Mouse (Mus musculus) thymus, postnatal 4 days (tissue): ENCODE measurements at regions not wholly inside any gene's neighbourhood (a gene's known extent, or its start where the extent isn't known, plus 50 kb on each side); places are given as distances from the start of the nearest gene placed in this dataset.
A peak's percentile ranks its signal among the peaks of the same experiment; 100 is the strongest.

ENCODE experiments used
- DNase-seq: peaks from one replicate; pipeline ENCODE4 v3.0.0; 2021

GRCm38 (mm10) chr1:137852262-137852661 lies 323.2 kb downstream of the Ptprc start:
- no peak for DNase-seq

DNA sequence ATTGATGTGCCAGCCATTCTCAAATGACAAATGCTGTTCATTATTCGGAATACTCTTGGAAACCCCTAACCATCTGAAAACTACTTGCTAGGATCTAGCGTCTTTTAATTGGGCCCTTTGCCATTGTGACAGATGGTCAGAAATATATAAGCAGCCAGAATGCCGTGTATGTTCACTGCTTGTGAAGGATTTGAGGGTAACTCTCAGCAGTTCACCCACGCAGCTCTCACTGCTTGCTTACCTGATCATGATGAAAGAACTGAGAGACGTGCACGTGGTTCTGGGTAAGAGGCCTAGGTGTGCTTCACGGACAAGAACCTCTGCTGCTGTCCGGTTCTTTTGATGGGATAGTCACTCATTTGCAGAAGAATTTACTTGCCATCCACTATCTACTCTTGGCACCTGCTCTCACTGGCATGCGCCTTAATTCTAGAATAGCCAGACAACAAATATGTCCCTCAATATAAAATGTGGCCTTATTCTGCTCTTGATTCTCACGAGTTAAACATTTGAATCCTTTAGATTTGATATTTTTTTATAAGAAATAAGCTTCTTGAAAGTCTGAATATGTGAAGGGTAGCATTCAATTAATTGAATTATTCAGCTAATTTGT lies 328.1 kb downstream of the Ptprc start:
- no peak for DNase-seq

DNA sequence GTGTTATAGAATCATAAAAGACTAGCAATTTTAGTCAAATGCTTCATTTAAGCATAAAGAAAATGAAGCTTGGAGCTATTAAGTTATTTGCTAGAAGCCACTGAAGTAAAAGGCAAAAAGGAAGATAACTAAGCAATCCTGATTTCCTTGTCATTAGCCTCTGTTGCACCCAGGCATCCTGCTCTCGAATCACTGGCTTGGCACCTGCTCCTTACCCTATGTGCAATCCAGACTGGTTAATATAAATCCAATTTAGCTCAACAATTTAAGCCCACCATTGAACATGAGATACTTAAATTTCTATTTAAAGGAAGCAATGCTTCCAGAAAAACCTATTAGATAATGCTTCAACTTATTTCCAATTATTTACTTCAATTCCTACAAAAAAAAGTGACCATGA lies 328.7 kb downstream of the Ptprc start:
- no peak for DNase-seq

DNA sequence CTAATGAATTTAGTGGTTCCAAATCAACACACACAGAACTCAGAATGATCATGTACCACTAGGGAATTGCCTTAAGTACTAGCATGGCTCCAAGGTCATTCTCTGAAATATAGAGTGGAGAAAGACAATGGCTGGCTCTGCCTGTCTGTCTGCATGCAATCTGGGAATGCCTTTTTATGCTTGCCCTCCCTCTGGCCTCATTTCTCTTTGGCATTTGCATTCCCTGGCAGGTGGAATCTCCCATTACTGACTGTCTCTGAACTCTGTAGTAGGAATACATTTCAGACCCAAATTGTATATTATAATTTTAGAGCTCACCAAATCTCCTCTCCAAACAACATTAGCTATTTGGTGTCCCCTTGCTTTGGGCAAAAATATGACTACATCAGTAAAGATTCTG lies 335.0 kb downstream of the Ptprc start:
- DNase-seq = no peak

DNA sequence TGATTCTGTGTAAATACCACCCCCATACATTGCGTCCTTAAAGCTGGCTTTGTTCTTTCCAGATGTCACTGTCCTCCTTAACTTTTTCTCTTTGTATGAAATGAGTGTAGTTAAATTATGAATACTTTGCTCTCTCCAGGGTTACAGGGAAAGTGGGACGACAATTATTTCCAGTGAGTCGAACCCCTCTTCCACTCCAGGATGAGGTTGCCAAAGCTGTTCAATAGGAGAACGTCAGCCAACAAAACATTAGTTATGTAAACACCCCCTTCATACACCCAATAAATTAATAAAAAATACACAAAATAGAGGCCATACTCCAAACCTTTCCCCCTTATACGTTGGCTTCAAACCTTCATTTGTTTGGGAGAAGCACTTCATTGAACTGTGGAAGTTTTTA lies 335.8 kb downstream of the Ptprc start:
- no peak for DNase-seq

GRCm38 (mm10) chr1:137839263-137839662 lies 336.2 kb downstream of the Ptprc start:
- no peak for DNase-seq

GRCm38 (mm10) chr1:137838357-137838756 lies 337.2 kb downstream of the Ptprc start:
- DNase-seq = no peak

DNA sequence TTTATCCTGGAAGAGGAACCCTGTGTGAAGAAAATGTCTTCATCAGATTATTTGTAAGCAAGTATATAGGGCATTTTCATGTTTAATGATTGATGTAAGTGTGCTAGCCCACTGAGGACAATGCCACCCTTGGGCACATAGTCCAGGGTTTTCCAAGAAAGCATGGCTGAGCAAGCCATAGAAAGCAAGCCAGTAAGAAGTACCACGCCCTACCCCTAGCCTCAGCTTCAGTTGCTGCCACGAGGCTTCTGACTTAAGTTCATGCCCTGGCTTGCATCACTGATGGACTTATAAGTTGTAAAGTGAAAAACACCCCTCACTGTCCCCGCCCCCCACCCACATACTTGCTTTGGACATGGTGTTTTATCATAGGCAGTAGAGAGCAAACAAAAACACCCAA lies 342.0 kb downstream of the Ptprc start:
- DNase-seq = no peak

GRCm38 (mm10) chr1:137831284-137831683 lies 344.2 kb downstream of the Ptprc start:
- no peak for DNase-seq

DNA sequence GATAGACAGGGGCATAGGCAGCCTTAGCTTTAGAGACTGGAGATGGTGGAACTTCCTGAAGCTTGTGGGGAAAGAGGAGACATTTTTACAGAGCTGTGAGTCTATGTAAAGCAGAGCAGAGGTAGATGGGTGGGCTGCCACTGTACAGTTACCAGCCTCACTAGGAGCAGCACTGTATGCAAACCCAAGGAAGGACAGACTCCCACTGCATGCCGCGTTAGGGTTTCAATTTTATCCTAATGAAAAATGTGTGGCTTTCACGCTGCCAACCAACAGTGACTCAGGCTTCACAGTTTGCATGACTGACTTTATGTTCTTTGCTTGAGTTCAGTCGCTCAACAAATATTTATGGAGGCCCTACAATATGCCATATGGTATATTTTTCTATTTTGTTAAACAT lies 348.1 kb downstream of the Ptprc start:
- no peak for DNase-seq

DNA sequence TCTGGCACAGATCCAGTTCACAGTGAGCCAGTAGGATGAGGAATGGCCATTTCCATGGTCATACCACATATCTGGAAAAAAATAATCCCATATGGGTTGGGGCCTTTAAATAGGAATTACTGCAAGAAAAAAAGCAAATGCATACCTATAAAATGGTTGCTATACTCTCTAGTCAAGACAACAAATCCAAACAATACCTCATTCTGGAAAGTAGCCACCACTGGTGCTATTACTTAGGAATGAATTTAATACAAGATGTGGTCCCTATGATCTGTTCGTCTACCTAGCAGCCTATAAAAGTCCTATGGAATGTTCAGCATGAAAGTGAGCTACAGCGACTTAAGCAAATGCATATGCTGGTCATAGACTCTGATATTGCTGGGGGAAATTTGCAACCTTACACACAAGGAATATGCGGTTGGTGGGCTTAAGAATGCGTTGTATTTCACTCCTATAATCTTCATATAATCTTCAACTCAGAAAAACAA lies 360.1 kb downstream of the Ptprc start:
- no peak for DNase-seq

DNA sequence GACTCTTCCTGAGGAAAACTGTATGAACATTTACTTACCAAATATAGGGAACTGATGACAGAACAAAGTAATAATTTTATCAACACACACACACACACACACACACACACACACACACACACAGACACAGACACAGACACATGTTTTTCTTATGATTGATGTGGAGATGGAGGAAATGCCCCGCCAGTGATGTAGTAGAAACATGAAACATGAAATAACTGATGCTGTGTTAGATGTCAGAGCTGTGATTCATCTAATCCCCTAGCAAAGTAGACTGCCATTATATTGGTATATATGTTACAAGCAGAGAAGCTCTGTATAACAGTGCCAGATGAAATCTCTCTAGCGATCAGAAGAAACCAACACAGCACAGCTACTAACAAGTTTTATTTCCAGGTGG lies 361.0 kb downstream of the Ptprc start:
- no peak for DNase-seq

DNA sequence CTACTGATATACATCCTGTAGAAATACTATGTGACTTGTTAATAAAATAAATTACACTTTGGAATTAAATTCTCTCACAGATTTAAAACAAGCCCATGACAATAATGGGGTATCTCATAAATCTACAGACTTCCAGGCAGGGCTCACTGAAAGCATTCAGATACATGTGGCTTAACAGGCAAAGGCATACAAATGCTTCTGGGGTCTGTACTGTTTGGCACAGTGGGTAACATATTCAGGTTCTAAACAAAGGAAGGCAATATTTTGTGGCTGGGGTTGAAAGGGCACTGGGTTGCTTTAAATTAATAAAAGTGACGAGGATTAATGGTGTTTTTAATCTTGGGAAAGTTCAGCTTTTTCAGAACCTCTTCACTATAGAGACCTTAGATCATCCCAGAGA lies 361.8 kb downstream of the Ptprc start:
- no peak for DNase-seq

GRCm38 (mm10) chr1:137811981-137812380 lies 363.5 kb downstream of the Ptprc start:
- peak; percentile 46 for DNase-seq

- DNase-seq = peak; percentile 64
Observed at GRCm38 (mm10) chr1:137806742-137807141, 368.8 kb downstream of the Ptprc start.

DNA sequence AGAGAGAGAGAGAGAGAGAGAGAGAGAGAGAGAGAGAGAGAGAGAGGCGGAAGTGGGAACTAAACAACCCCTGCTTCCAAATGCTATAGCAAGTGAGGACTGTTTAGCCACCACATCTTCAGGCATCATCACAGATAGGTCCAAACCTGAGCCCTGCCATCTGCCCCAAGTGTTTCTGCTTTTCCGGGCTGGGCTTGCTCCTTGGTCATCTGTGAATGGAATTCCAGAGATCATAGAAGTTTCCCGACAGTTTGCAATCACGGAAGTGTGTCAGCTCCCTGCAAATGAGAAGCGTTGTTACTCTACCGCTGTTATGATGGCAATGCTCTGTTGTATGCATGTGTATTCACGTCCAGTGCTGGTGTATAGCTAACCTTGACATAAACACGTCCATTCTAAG lies 369.3 kb downstream of the Ptprc start:
- peak; percentile 40 for DNase-seq

DNA sequence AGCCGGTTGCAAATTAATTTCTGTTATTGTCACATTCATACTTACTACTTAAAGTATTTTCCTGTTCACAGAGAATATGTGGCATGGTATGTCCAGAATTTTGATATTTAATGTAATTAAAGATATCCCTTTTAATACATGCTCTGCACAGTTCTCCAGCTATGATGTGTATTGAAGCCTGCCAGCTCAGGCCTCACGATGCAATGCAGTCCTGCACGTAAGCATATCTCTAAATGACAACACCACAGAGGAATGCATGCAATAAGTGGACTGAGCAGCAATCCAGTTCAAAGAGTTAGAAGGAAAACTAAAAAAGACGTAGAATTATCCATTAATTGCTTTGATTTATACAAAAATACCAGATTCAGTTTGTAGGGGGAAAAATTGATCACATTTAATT lies 373.4 kb downstream of the Ptprc start:
- DNase-seq = no peak

GRCm38 (mm10) chr1:137800752-137801151 lies 374.8 kb downstream of the Ptprc start:
- DNase-seq = no peak

- no peak for DNase-seq
Observed at GRCm38 (mm10) chr1:137788789-137789188, 386.7 kb downstream of the Ptprc start.

GRCm38 (mm10) chr1:137786653-137787052 lies 388.9 kb downstream of the Ptprc start:
- DNase-seq = no peak

GRCm38 (mm10) chr1:137774586-137774985 lies 400.9 kb downstream of the Ptprc start:
- DNase-seq = peak; percentile 59

GRCm38 (mm10) chr1:137760797-137761196 lies 414.7 kb downstream of the Ptprc start:
- no peak for DNase-seq

- no peak for DNase-seq
Observed at GRCm38 (mm10) chr1:137751446-137751961, 424.0 kb downstream of the Ptprc start.

DNA sequence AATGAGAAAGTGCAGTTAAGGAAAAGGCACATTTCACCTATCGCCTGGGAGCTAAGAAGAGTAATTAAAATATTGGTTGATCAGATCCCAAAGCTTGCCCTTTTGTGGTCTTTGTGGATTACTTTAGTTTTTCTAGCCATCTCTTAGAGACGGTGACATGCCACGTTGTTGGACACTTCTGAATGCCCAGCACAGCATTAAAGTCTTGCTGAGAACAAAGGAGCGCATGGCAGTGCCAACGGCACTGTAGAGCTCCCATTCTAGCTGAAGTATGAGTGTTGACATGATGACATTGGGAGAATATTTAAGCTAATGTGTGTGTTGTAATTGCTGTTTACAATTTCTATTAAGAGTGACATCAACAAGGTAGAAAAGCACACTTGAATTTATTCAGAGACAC lies 424.6 kb downstream of the Ptprc start:
- DNase-seq = no peak

DNA sequence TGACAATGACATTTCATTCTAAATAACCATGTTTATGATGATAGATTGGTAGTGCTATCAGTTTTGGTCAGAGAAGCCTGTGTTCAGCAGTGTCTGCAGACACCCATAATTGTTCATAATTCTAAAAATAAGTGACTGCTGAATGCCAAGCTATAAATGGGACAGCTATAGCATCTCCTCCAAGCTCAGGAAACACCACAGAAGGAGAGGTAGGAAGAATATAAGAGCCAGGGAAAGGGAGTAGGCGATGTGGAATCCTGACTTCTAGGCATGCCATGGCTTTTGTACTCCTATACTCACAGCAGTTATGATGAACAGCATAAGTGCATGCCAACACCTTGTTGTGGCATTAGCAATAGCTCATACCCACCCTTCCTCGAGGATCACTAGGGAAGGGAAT lies 429.4 kb downstream of the Ptprc start:
- DNase-seq = no peak
